Mouse (Mus musculus) intestine, embryonic 15.5 days (tissue): ENCODE data around the gene Plekhj1. TPM values are rescaled to one million over a fixed set of nuclear protein-coding genes. Genes with fewer than 3 reads are reported as not detected.
A peak's percentile ranks its signal among the peaks of the same experiment; 100 is the strongest.
"Not testable (repeated sequence)": the region's sequence is repeated elsewhere in the genome, so short reads cannot be mapped to it uniquely, and the experiment has no call there.

Source experiments
- ATAC-seq: fragments of 200-750 bp; cut with Nextera tagmentation; 2 replicates; pipeline ENCODE4 v1.8.0; 2017; ENCODE audit warnings: moderate TSS enrichment, moderate library complexity
- H3K27ac ChIP-seq: fragments of 300-500 bp; sonication (generic); 2 replicates; pipeline ENCODE4 v1.5.1; 2015; ENCODE audit warnings: mild to moderate bottlenecking, inconsistent platforms
- H3K27me3 ChIP-seq: fragments of 300-500 bp; sonication (generic); replicated peaks from 2 replicates; pipeline ENCODE4 v1.6.1; 2015; ENCODE audit warnings: inconsistent platforms
- H3K36me3 ChIP-seq: fragments of 300-500 bp; sonication (generic); 2 replicates; pipeline ENCODE4 v1.6.1; 2015; ENCODE audit warnings: inconsistent platforms
- H3K4me1 ChIP-seq: fragments of 300-500 bp; sonication (generic); replicated peaks from 2 replicates; pipeline ENCODE4 v1.6.1; 2015; ENCODE audit warnings: inconsistent platforms
- H3K4me2 ChIP-seq: fragments of 300-500 bp; sonication (generic); replicated peaks from 2 replicates; pipeline ENCODE4 v1.6.1; 2015; ENCODE audit warnings: mild to moderate bottlenecking, inconsistent platforms
- H3K4me3 ChIP-seq: fragments of 300-500 bp; sonication (generic); replicated peaks from 2 replicates; pipeline ENCODE4 v1.5.1; 2015; ENCODE audit warnings: inconsistent platforms
- H3K9ac ChIP-seq: fragments of 300-500 bp; sonication (generic); 2 replicates; pipeline ENCODE4 v1.6.1; 2015; ENCODE audit warnings: inconsistent platforms
- H3K9me3 ChIP-seq: fragments of 300-500 bp; sonication (generic); 2 replicates; pipeline ENCODE4 v1.6.1; 2016; ENCODE audit warnings: inconsistent platforms
- WGBS: fragments of 180-500 bp; shearing (Covaris S2); methylation state at CpG from one replicate; pipeline ENCODE4 v1.1.7; 2015; 5-methylcytosine and 5-hydroxymethylcytosine counted together
- polyA plus RNA-seq: library from polyadenylated mRNA; unstranded; fragments of >200 nt; fragmentation: Nextera tagmentation; extraction: Ambion mirVana; gene quantifications from 2 replicates; pipeline ENCODE4 v1.2.1, GENCODE M21; 2015

Plekhj1 gene
- polyA plus RNA-seq, 1 experiment from 2014 or later, result 132 TPM

DNA sequence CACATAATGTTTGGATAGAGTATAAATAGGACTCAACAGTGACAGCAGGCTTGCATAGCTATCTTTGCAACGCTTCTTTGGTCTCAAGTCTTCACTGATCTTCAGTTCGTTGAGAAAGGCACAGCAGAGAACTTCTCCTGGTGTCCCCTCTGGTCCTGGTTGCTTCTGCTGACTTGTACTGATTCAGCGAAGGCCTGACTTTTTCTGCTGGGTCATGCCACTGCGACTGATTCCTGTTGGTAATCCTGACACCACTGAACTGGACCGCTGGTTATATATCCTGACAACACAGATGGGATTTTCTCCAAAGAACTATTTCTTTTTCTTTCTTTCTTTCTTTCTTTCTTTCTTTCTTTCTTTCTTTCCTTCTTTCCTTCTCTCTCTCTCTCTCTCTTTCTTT is 24.1 kb upstream of the Plekhj1 start:
- Histone ChIP-seq H3K9ac (no peak overlapping the region), H3K27ac (no peak overlapping the region), H3K36me3 (no peaks in the 10 kb centered on the region), H3K4me3 (no peak overlapping the region), H3K4me1 (peaks cover 6% of the 10 kb centered on the region), H3K9me3 (no peaks in the 10 kb centered on the region), H3K27me3 (no peaks in the 10 kb centered on the region), H3K4me2 (no peak overlapping the region)
- no peak for ATAC-seq
- 87% methylated on average over 5 of the region's 5 CpGs for WGBS

DNA sequence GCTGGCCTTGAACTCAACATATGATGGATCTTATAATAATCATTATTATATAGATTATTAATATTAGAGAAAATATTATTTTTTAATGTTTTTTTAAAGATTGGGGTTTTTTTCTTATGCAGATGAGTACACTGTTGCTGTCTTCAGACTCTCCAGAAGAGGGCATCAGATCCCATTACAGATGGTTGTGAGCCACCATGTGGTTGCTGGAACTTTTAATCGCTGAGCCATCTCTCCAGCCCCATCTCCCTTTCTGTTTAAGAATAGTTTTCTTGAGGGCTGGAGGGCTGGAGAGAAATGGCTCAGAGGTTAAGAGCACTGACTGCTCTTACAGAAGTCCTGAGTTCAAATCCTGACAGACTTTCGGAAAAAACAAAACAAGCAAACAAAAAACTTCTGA is 23.6 kb upstream of the Plekhj1 start:
- Histone ChIP-seq H3K36me3 (no peaks in the 10 kb centered on the region), H3K9ac (no peak overlapping the region), H3K9me3 (no peaks in the 10 kb centered on the region), H3K27ac (no peak overlapping the region), H3K4me3 (no peak overlapping the region), H3K4me1 (0 out of 2 replicates have a peak, but pooled peaks cover 3% of the 10 kb centered on the region), H3K4me2 (no peak overlapping the region), H3K27me3 (no peaks in the 10 kb centered on the region)
- ATAC-seq, result no peak
- WGBS, result 41% methylated on average over 2 of the region's 2 CpGs

DNA sequence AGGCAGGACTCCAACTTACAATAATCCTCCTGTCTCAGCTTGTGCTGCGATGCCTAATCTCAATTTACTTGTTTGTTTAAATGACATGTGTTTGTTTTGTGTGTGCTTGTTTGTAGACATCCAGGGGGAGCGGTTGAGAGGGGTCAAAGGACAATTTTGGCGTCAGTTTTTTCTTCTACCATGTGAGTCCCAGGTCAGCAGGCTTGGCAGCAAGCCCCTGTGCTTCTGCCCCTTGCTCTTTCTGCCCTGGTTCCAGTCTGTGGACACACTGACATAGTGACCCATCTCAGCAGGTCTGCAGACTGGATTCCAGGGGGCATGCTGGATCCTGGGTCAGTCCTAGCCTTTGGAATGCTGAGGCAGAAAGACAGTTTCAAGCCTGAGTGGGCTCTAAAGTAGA is 21.0 kb upstream of the Plekhj1 start:
- no peaks in the 10 kb centered on the region for H3K36me3 ChIP-seq
- H3K4me2 ChIP-seq, result no peak overlapping the region
- no peak overlapping the region for H3K4me3 ChIP-seq
- H3K27me3 ChIP-seq, result no peaks in the 10 kb centered on the region
- H3K9me3 ChIP-seq, result no peaks in the 10 kb centered on the region
- 36% methylated on average over 3 of the region's 3 CpGs for WGBS
- H3K9ac ChIP-seq, result no peak overlapping the region
- ATAC-seq, result no peak
- no peak overlapping the region for H3K27ac ChIP-seq
- 0 out of 2 replicates have a peak, but pooled peaks cover 3% of the 10 kb centered on the region for H3K4me1 ChIP-seq

DNA sequence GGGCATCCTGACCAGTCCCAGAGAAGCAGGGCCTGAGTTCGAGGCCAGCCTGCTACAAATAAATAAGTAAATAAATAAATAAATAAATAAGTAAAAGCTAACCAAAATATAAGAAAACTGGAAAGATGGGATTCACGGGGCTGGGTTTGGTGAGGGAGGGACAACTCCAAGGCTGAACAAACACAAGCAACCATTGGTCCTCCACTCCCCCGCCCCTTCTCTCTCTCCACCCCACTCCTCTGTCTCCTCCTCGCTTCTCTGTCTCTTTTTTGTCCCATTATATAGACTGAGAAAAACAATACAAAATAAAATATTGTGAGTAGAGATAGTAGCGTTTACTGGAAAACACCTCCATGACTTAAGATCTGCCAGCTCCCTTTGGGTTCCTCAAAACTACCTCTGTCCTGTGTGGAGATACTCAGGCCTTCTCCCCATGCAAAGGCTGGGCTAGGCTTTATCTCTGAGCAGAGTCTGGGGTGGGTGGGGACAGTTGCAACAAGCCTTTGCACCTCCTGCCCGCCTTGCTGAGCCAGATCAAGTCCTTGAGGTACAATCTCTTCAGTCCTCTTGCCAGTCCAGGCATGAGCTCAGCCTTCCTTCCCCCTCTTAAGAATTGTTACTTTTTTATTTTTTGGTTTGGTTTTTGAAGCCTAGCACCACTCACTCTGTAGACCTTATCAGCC is 20.3 kb upstream of the Plekhj1 start:
- H3K36me3 ChIP-seq, result no peaks in the 10 kb centered on the region
- H3K4me2 ChIP-seq, result no peak overlapping the region
- no peaks in the 10 kb centered on the region for H3K27me3 ChIP-seq
- H3K27ac ChIP-seq, result no peak overlapping the region
- no peak overlapping the region for H3K9ac ChIP-seq
- H3K9me3 ChIP-seq, result no peaks in the 10 kb centered on the region
- 51% methylated on average over 6 of the region's 6 CpGs for whole genome bisulfite sequencing
- no peak overlapping the region for H3K4me3 ChIP-seq
- H3K4me1 ChIP-seq, result 0 out of 2 replicates have a peak, but pooled peaks cover 3% of the 10 kb centered on the region
- peak; percentile 77 for ATAC-seq

DNA sequence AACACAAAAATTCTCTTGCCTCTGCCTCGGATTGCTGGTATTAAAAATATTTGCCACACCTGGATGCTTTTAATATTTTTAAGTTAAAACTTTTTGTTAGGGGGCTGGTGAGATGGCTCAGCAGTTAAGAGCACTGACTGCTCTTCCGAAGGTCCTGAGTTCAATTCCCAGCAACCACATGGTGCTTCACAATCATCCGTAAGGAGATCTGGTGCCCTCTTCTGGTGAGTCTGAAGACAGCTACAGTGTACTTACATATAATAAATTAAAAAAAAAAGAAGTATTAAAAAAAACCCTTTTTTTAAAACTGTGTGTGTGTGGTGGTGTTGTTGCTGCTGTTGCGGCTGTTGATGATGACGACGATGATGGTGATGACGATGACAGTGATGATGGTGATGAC is 19.5 kb upstream of the Plekhj1 start:
- WGBS, result 84% methylated on average over 7 of the region's 7 CpGs

DNA sequence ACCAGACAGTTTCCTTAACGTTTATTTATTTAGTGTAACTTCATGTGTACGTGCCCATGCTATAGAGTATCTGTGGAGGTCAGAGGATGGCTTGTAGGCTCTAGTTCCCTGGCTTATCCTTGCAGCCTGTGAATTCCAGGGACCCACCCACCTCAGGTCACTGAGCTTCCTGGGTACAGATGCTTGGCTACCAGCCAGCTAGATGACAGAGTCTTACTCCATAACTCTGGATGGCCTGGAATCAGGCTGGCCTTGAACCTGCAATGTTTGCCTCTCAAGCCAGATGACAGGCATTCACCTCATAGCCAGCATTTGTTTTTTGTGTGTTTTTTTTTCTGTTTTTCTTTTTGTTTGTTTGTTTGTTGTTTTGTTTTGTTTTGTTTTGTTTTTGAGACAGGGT is 18.7 kb upstream of the Plekhj1 start:
- 58% methylated on average over 2 of the region's 2 CpGs for WGBS
- H3K4me1 ChIP-seq, result 0 out of 2 replicates have a peak, but pooled peaks cover 3% of the 10 kb centered on the region
- no peak overlapping the region for H3K4me3 ChIP-seq
- H3K27ac ChIP-seq, result no peak overlapping the region
- H3K9ac ChIP-seq, result no peak overlapping the region
- no peaks in the 10 kb centered on the region for H3K9me3 ChIP-seq
- H3K4me2 ChIP-seq, result no peak overlapping the region
- H3K27me3 ChIP-seq, result 0 out of 2 replicates have a peak, but pooled peaks cover 3% of the 10 kb centered on the region
- no peaks in the 10 kb centered on the region for H3K36me3 ChIP-seq
- ATAC-seq, result no peak

More for the DNA sequence above, 19.5 kb upstream of the Plekhj1 start:
- not testable (repeated sequence) for H3K4me2 ChIP-seq, H3K4me3 ChIP-seq, H3K4me1 ChIP-seq, H3K27me3 ChIP-seq, H3K9me3 ChIP-seq, H3K36me3 ChIP-seq, ATAC-seq, H3K27ac ChIP-seq, H3K9ac ChIP-seq

DNA sequence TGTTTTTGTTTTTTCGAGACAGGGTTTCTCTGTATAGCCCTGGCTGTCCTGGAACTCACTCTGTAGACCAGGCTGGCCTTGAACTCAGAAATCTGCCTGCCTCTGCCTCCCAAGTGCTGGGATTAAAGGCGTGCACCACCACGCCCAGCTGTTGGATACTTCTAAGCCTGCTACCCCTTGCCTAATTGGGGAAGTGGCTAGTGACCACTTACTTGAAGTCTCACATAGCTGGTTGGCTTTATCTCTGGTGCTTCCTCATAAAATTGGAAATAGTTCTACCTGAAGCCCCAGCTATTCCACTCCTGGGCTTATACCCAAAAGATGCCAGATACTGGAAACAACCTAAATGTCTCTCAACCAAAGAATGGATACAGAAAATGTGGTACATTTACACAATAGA is 17.9 kb upstream of the Plekhj1 start:
- H3K4me3 ChIP-seq, H3K9me3 ChIP-seq, H3K27me3 ChIP-seq, H3K9ac ChIP-seq, H3K27ac ChIP-seq, ATAC-seq, H3K4me1 ChIP-seq, H3K4me2 ChIP-seq, H3K36me3 ChIP-seq: not testable (repeated sequence)
- WGBS, result 83% methylated on average over 3 of the region's 3 CpGs

DNA sequence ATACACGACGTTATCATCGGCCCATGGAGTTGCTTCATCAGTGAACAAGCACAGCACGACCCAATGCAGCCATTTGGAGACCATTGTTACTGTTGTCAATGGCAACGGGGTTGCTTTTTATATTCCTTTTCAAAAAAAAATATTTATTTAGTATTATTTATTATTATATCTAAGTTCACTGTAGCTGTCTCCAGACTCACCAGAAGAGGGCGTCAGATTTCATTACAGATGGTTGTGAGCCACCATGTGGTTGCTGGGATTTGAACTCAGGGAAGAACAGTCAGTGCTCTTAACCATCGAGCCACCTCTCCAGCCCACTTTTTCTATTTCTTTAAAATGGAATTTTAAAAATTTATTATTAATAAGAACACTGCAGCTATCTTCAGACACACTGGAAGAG is 16.4 kb upstream of the Plekhj1 start:
- 67% methylated on average over 7 of the region's 7 CpGs for WGBS
- 0 out of 2 replicates have a peak, but pooled peaks cover 6% of the 10 kb centered on the region for H3K27me3 ChIP-seq
- no peak overlapping the region for H3K4me3 ChIP-seq
- H3K4me2 ChIP-seq, result no peak overlapping the region
- H3K9ac ChIP-seq, result no peak overlapping the region
- no peaks in the 10 kb centered on the region for H3K9me3 ChIP-seq
- no peak for ATAC-seq
- peaks cover 7% of the 10 kb centered on the region for H3K4me1 ChIP-seq
- H3K36me3 ChIP-seq, result no peaks in the 10 kb centered on the region
- H3K27ac ChIP-seq, result no peak overlapping the region

DNA sequence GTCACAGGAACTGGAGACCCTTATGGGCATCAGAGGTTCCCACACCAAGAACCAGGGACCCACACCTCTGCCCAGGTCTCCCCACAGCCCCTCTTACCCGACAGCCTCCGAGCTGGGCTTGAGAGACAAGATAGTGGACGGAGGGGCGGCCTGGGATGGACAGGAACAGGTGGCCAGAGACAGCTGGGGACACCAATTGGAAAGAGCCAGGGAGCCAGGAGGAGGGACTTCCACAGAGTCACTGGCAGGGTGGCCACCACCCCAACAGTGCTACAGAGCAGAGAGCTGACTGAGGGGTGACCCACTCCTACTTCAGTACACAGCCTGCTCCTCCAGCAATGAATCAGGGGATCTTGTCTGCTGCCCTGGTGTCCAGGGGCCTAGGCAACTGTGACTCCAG is 14.9 kb upstream of the Plekhj1 start, which contains the start of gene Jsrp1:
TSS of gene Jsrp1 (minus strand) at position 133 of the 400 bp plus-strand sequence.
- Histone ChIP-seq H3K36me3 (no peaks in the 10 kb centered on the region), H3K4me1 (peaks cover 14% of the 10 kb centered on the region), H3K9ac (peak within 1 kb of the TSS; percentile 10; the same call in 1 of the 2 replicates), H3K4me3 (no peak within 1 kb of the TSS), H3K27me3 (peaks cover 14% of the 10 kb centered on the region; the same call in 1 of the 2 replicates), H3K9me3 (no peaks in the 10 kb centered on the region), H3K27ac (no peak within 1 kb of the TSS), H3K4me2 (no peak within 1 kb of the TSS)
- no peak for ATAC-seq
- WGBS, result 71% methylated on average over 4 of the region's 4 CpGs

DNA sequence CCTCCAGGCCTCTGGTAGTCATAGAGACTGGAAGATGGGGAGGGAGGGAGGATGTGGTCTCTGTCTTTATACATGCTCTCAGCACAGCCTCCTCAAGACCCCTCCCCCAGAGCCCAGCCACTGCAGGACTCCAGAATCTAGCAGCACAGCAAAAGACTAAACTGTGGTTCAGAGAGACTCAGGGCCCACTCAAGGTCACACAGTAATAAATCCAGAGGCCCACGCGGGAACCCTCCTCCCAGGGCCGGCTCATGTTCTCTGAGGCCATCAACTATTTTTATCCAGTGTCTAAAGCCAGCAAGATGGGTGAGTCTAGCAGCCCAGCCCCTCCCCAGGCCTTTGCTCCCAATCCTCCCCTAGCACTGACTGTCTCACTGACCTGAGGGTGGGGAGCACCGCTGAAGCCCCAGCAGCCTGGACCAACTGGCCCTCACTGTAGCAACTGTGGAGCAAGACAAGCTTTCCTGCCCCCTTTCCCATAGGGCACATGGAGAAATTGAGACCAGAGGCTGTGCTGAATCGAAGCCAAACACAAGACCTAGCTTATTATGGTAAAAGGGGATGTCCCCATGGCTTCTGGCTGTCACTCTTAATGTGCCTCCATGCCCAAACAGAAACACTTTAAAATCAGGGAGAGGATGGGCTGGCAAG is 14.1 kb upstream of the Plekhj1 start:
- Histone ChIP-seq H3K4me1 (peaks cover 23% of the 10 kb centered on the region), H3K9me3 (no peaks in the 10 kb centered on the region), H3K4me2 (no peak overlapping the region), H3K9ac (peak overlapping the region; percentile 10; the same call in 1 of the 2 replicates), H3K36me3 (no peaks in the 10 kb centered on the region), H3K4me3 (no peak overlapping the region), H3K27me3 (peaks cover 18% of the 10 kb centered on the region; the same call in 1 of the 2 replicates), H3K27ac (no peak overlapping the region)
- no peak for ATAC-seq
- 32% methylated on average over 5 of the region's 5 CpGs for WGBS

DNA sequence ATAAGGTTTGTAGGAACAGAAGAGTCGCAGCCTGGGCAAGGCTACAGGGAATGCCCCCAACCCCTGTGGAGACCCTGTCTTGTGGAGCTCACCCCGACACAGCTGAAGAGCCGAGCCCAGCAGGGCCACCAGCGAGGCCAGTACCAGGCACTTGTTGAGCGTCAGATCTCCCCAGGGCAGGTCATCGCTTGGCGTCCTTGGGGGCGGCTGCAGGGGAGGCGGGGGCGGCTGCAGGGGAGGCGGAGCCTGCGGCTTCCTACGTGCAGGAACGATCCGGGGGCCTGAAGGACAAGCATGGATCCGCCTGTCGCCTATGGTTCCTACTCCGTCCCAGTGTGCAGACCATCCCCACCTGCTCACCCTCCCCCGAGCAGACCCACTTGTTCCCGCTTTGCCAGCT is 11.7 kb upstream of the Plekhj1 start:
- H3K4me2 ChIP-seq, result peak overlapping the region; percentile 27
- WGBS, result 8% methylated on average over 20 of the region's 20 CpGs
- peaks cover 21% of the 10 kb centered on the region; the same call in 1 of the 2 replicates for H3K27me3 ChIP-seq
- H3K36me3 ChIP-seq, result peaks cover under 1% of the 10 kb centered on the region; the same call in 1 of the 2 replicates
- no peak overlapping the region for H3K9ac ChIP-seq
- peaks cover 37% of the 10 kb centered on the region for H3K4me1 ChIP-seq
- no peak overlapping the region for H3K4me3 ChIP-seq
- no peak overlapping the region for H3K27ac ChIP-seq
- ATAC-seq, result no peak
- no peaks in the 10 kb centered on the region for H3K9me3 ChIP-seq

DNA sequence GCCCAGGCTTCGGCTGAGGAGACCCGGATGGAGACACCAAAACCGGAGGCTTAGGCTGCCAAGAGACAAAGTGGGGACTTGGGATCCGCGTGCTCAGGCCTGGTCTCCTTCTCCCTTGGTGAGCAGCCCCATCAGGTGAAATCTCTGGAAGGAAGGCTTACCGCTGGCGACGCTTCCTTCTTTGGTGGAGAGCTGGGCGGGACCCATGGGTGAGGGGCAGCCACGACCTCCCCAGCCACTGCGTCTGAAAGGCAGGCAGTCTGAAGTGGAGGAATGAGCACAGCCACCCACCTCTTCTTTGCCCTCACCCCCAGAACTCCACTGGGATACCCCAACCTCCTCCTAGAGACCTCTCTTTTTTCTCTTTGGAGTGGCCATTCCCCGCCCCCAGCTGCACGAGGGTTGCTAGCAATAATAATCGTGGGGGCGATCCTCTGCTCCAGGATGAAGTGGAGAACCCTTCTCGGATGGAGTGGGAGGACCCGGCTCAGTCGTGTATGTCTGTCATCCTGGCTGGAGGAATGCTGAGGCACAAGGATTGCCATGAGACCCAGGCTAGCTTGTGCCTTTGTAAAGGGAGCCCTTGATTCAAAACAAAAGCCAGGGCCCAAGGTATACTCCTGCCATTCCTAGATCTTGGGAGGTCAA is 10.7 kb upstream of the Plekhj1 start:
- peaks cover 42% of the 10 kb centered on the region for H3K4me1 ChIP-seq
- H3K4me3 ChIP-seq, result peak overlapping the region; percentile 16
- 12% methylated on average over 18 of the region's 18 CpGs for WGBS
- H3K9me3 ChIP-seq, result no peaks in the 10 kb centered on the region
- H3K27ac ChIP-seq, result no peak overlapping the region
- ATAC-seq, result no peak
- peaks cover 10% of the 10 kb centered on the region for H3K36me3 ChIP-seq
- H3K4me2 ChIP-seq, result peak overlapping the region; percentile 50
- peak overlapping the region; percentile 27; the same call in 1 of the 2 replicates for H3K9ac ChIP-seq
- peaks cover 21% of the 10 kb centered on the region; the same call in 1 of the 2 replicates for H3K27me3 ChIP-seq
